Mouse (Mus musculus) E14TG2a.4 (cell line): ENCODE measurements at regions not wholly inside any gene's neighbourhood (a gene's known extent, or its start where the extent isn't known, plus 50 kb on each side); places are given as distances from the start of the nearest gene placed in this dataset.

ENCODE experiments used
- CTCF ChIP-seq: conservative IDR thresholded peaks from 2 replicates; pipeline ENCODE4 v1.5.1; 2014; ENCODE audit warnings: low read length
- NANOG ChIP-seq: IDR thresholded peaks from 2 replicates; pipeline ENCODE4 v1.6.1; 2014; ENCODE audit warnings: borderline replicate concordance, low read length, mixed read lengths
- POU5F1 ChIP-seq: IDR thresholded peaks from 2 replicates; pipeline ENCODE4 v1.6.1; 2014; ENCODE audit warnings: low read length, borderline replicate concordance

- TF ChIP-seq CTCF: no peak
- no peak for TF ChIP-seq POU5F1
- TF ChIP-seq NANOG: no peak
These were observed 259.2 kb upstream of the Csf3r start for GRCm38 (mm10) chr4:125765171-125765570.
